Mouse (Mus musculus) midbrain, embryonic 12.5 days (tissue): Measurements from ENCODE around the gene Sorcs2. TPM values are rescaled to one million over a fixed set of nuclear protein-coding genes. Genes with fewer than 3 reads are reported as not detected.

Source experiments
- ATAC-seq: fragments of 200-750 bp; cut with Nextera tagmentation; 2 replicates; pipeline ENCODE4 v1.8.0; 2017; ENCODE audit warnings: low read depth, moderate TSS enrichment, moderate library complexity; ENCODE audit not compliant: low FRiP score
- H3K27ac ChIP-seq: fragments of 300-500 bp; sonication (generic); replicated peaks from 2 replicates; pipeline ENCODE4 v1.5.1; 2016; ENCODE audit warnings: mild to moderate bottlenecking
- H3K27me3 ChIP-seq: fragments of 300-500 bp; sonication (generic); 2 replicates; pipeline ENCODE4 v1.6.1; 2016; ENCODE audit warnings: mild to moderate bottlenecking
- H3K36me3 ChIP-seq: fragments of 300-500 bp; sonication (generic); 2 replicates; pipeline ENCODE4 v1.6.1; 2016
- H3K4me1 ChIP-seq: fragments of 300-500 bp; sonication (generic); 2 replicates; pipeline ENCODE4 v1.6.1; 2016
- H3K4me2 ChIP-seq: fragments of 300-500 bp; sonication (generic); replicated peaks from 2 replicates; pipeline ENCODE4 v1.6.1; 2016; ENCODE audit warnings: mild to moderate bottlenecking, moderate library complexity
- H3K4me3 ChIP-seq: fragments of 300-500 bp; sonication (generic); 2 replicates; pipeline ENCODE4 v1.5.1; 2016; ENCODE audit warnings: mild to moderate bottlenecking
- H3K9ac ChIP-seq: fragments of 300-500 bp; sonication (generic); replicated peaks from 2 replicates; pipeline ENCODE4 v1.6.1; 2016; ENCODE audit warnings: mild to moderate bottlenecking, moderate library complexity
- H3K9me3 ChIP-seq: fragments of 300-500 bp; sonication (generic); 2 replicates; pipeline ENCODE4 v1.6.1; 2016; ENCODE audit warnings: mild to moderate bottlenecking
- WGBS: fragments of 180-500 bp; shearing (Covaris S2); methylation state at CpG from one replicate; pipeline ENCODE4 v1.1.7; 2016; 5-methylcytosine and 5-hydroxymethylcytosine counted together
- polyA plus RNA-seq: library from polyadenylated mRNA; unstranded; fragments of >200 nt; fragmentation: Nextera tagmentation; extraction: Ambion mirVana; gene quantifications from 2 replicates; pipeline ENCODE4 v1.2.1, GENCODE M21; 2016

Sorcs2 gene
- 13.2 and 17.4 TPM in 2 replicates for polyA plus RNA-seq

- peaks cover 69% of the 10 kb centered on the region for H3K27me3 ChIP-seq
- under 1% methylated on average over 42 of the region's 45 CpGs for WGBS
- H3K4me1 ChIP-seq = peaks cover 21% of the 10 kb centered on the region; the same call in 1 of the 2 replicates
- H3K36me3 ChIP-seq = no peaks in the 10 kb centered on the region
- H3K4me3 ChIP-seq = peak within 1 kb of the TSS; percentile 75
- H3K4me2 ChIP-seq = peak within 1 kb of the TSS; percentile 98
- H3K27ac ChIP-seq = peak within 1 kb of the TSS; percentile 42; the same call in 1 of the 2 replicates
- peak; percentile 85 for ATAC-seq
- H3K9me3 ChIP-seq = no peaks in the 10 kb centered on the region
- peak within 1 kb of the TSS; percentile 92 for H3K9ac ChIP-seq
These were observed at the start of gene Sorcs2 for GRCm38 (mm10) chr5:36397837-36398282. TSS of gene Sorcs2 (minus strand) at chr5:36398139.

- no peaks in the 10 kb centered on the region for H3K36me3 ChIP-seq
- WGBS = 45% methylated on average over 9 of the region's 9 CpGs
- ATAC-seq = no peak
- no peak overlapping the region for H3K4me3 ChIP-seq
- no peaks in the 10 kb centered on the region for H3K27me3 ChIP-seq
- no peak overlapping the region for H3K4me2 ChIP-seq
- no peak overlapping the region for H3K9ac ChIP-seq
- H3K4me1 ChIP-seq = no peaks in the 10 kb centered on the region; the same call in 1 of the 2 replicates
- no peaks in the 10 kb centered on the region for H3K9me3 ChIP-seq
- no peak overlapping the region for H3K27ac ChIP-seq
These were observed 48.4 kb upstream of the Sorcs2 start for GRCm38 (mm10) chr5:36446166-36446890.

- no peaks in the 10 kb centered on the region for H3K27me3 ChIP-seq
- no peak overlapping the region for H3K4me3 ChIP-seq
- WGBS = 38% methylated on average over 8 of the region's 8 CpGs
- H3K9ac ChIP-seq = no peak overlapping the region
- no peak overlapping the region for H3K27ac ChIP-seq
- H3K36me3 ChIP-seq = no peaks in the 10 kb centered on the region
- H3K4me2 ChIP-seq = no peak overlapping the region
- no peaks in the 10 kb centered on the region; the same call in 1 of the 2 replicates for H3K4me1 ChIP-seq
- ATAC-seq = no peak
- H3K9me3 ChIP-seq = no peaks in the 10 kb centered on the region
These were observed 47.1 kb upstream of the Sorcs2 start for GRCm38 (mm10) chr5:36445028-36445427.

GRCm38 (mm10) chr5:36444611-36445010 is 46.7 kb upstream of the Sorcs2 start:
- Histone ChIP-seq H3K9ac (no peak overlapping the region), H3K9me3 (no peaks in the 10 kb centered on the region), H3K4me3 (no peak overlapping the region), H3K4me2 (no peak overlapping the region), H3K36me3 (no peaks in the 10 kb centered on the region), H3K4me1 (no peaks in the 10 kb centered on the region; the same call in 1 of the 2 replicates), H3K27ac (no peak overlapping the region), H3K27me3 (no peaks in the 10 kb centered on the region)
- WGBS = 49% methylated on average over 4 of the region's 4 CpGs
- ATAC-seq = no peak

- Histone ChIP-seq H3K4me2 (no peak overlapping the region), H3K4me3 (no peak overlapping the region), H3K36me3 (no peaks in the 10 kb centered on the region), H3K27me3 (no peaks in the 10 kb centered on the region), H3K9ac (no peak overlapping the region), H3K4me1 (no peaks in the 10 kb centered on the region; the same call in 1 of the 2 replicates), H3K27ac (no peak overlapping the region), H3K9me3 (no peaks in the 10 kb centered on the region)
- ATAC-seq = no peak
- WGBS = 81% methylated on average over 3 of the region's 3 CpGs
These were observed 42.8 kb upstream of the Sorcs2 start for GRCm38 (mm10) chr5:36440741-36441140.

- no peak overlapping the region for H3K27ac ChIP-seq
- H3K27me3 ChIP-seq = no peaks in the 10 kb centered on the region
- H3K9me3 ChIP-seq = no peaks in the 10 kb centered on the region
- H3K9ac ChIP-seq = no peak overlapping the region
- H3K4me3 ChIP-seq = no peak overlapping the region
- ATAC-seq = no peak
- no peak overlapping the region for H3K4me2 ChIP-seq
- peaks cover 16% of the 10 kb centered on the region; the same call in 1 of the 2 replicates for H3K4me1 ChIP-seq
- no peaks in the 10 kb centered on the region for H3K36me3 ChIP-seq
- 75% methylated on average over 4 of the region's 4 CpGs for WGBS
These were observed 38.9 kb upstream of the Sorcs2 start for GRCm38 (mm10) chr5:36436858-36437257.

- WGBS = 51% methylated on average over 9 of the region's 9 CpGs
- H3K4me1 ChIP-seq = peaks cover 24% of the 10 kb centered on the region; the same call in 1 of the 2 replicates
- no peak overlapping the region for H3K4me3 ChIP-seq
- H3K9me3 ChIP-seq = no peaks in the 10 kb centered on the region
- no peaks in the 10 kb centered on the region for H3K27me3 ChIP-seq
- 0 out of 2 replicates have a peak overlapping the region, but pooled peaks have one; percentile 12 for H3K9ac ChIP-seq
- H3K36me3 ChIP-seq = no peaks in the 10 kb centered on the region
- peak overlapping the region; percentile 79 for H3K27ac ChIP-seq
- 0 out of 2 replicates have a peak overlapping the region, but pooled peaks have one; percentile 13 for H3K4me2 ChIP-seq
- ATAC-seq = peak; percentile 65
These were observed 36.5 kb upstream of the Sorcs2 start for GRCm38 (mm10) chr5:36434398-36434967.

- H3K9ac ChIP-seq = no peak overlapping the region
- H3K4me3 ChIP-seq = no peak overlapping the region
- no peak overlapping the region for H3K4me2 ChIP-seq
- H3K4me1 ChIP-seq = peaks cover 28% of the 10 kb centered on the region; the same call in 1 of the 2 replicates
- H3K27ac ChIP-seq = no peak overlapping the region
- no peaks in the 10 kb centered on the region; the same call in 1 of the 2 replicates for H3K27me3 ChIP-seq
- H3K9me3 ChIP-seq = no peaks in the 10 kb centered on the region
- WGBS = 41% methylated on average over 2 of the region's 2 CpGs
- no peak for ATAC-seq
- no peaks in the 10 kb centered on the region for H3K36me3 ChIP-seq
These were observed 33.8 kb upstream of the Sorcs2 start for GRCm38 (mm10) chr5:36431711-36432110.

GRCm38 (mm10) chr5:36429551-36429950 is 31.6 kb upstream of the Sorcs2 start:
- H3K9ac ChIP-seq = no peak overlapping the region
- H3K36me3 ChIP-seq = no peaks in the 10 kb centered on the region
- peaks cover 21% of the 10 kb centered on the region; the same call in 1 of the 2 replicates for H3K4me1 ChIP-seq
- no peak overlapping the region for H3K4me3 ChIP-seq
- H3K27ac ChIP-seq = no peak overlapping the region
- H3K4me2 ChIP-seq = no peak overlapping the region
- H3K9me3 ChIP-seq = no peaks in the 10 kb centered on the region
- 94% methylated on average over 3 of the region's 3 CpGs for WGBS
- ATAC-seq = no peak
- peaks cover 3% of the 10 kb centered on the region; the same call in 1 of the 2 replicates for H3K27me3 ChIP-seq

- no peak for ATAC-seq
- H3K9ac ChIP-seq = no peak overlapping the region
- no peaks in the 10 kb centered on the region for H3K9me3 ChIP-seq
- 0 out of 2 replicates have a peak, but pooled peaks cover 12% of the 10 kb centered on the region for H3K4me1 ChIP-seq
- H3K4me3 ChIP-seq = no peak overlapping the region
- no peak overlapping the region for H3K27ac ChIP-seq
- no peaks in the 10 kb centered on the region for H3K36me3 ChIP-seq
- H3K4me2 ChIP-seq = no peak overlapping the region
- peaks cover 3% of the 10 kb centered on the region; the same call in 1 of the 2 replicates for H3K27me3 ChIP-seq
- 60% methylated on average over 11 of the region's 11 CpGs for WGBS
These were observed 29.9 kb upstream of the Sorcs2 start for GRCm38 (mm10) chr5:36427831-36428230.

- 0 out of 2 replicates have a peak, but pooled peaks cover 12% of the 10 kb centered on the region for H3K4me1 ChIP-seq
- H3K36me3 ChIP-seq = no peaks in the 10 kb centered on the region
- no peak overlapping the region for H3K9ac ChIP-seq
- no peak for ATAC-seq
- H3K9me3 ChIP-seq = no peaks in the 10 kb centered on the region
- no peak overlapping the region for H3K4me3 ChIP-seq
- H3K27me3 ChIP-seq = peaks cover 3% of the 10 kb centered on the region; the same call in 1 of the 2 replicates
- WGBS = 85% methylated on average over 5 of the region's 5 CpGs
- H3K27ac ChIP-seq = no peak overlapping the region
- no peak overlapping the region for H3K4me2 ChIP-seq
These were observed 28.5 kb upstream of the Sorcs2 start for GRCm38 (mm10) chr5:36426404-36426803.

GRCm38 (mm10) chr5:36424676-36425075 is 26.7 kb upstream of the Sorcs2 start:
- no peak overlapping the region for H3K9ac ChIP-seq

More at GRCm38 (mm10) chr5:36424676-36425075, 26.7 kb upstream of the Sorcs2 start:
- Histone ChIP-seq H3K27ac (no peak overlapping the region), H3K9me3 (no peaks in the 10 kb centered on the region), H3K4me1 (0 out of 2 replicates have a peak, but pooled peaks cover 4% of the 10 kb centered on the region), H3K27me3 (peaks cover 3% of the 10 kb centered on the region; the same call in 1 of the 2 replicates), H3K4me3 (no peak overlapping the region), H3K4me2 (no peak overlapping the region), H3K36me3 (no peaks in the 10 kb centered on the region)
- ATAC-seq = no peak
